Comparison of ENCODE assay signal across 8 mouse cellular contexts in the genomic region with DNA sequence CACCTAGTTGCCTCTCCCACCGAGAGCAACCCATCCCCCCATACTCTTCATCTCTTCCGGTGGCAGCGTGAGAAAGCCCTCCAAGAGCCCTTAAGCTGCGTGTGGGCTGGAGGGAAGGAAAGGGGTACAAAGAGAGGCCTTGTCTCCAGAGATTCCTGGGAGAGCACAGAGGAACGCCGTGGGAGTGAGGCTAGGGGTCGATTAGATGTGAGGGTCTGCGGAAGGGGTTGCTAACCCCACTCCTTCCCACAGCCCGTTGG. TPM values are rescaled to one million over a fixed set of nuclear protein-coding genes. Genes with fewer than 3 reads are reported as not detected.
DNase-seq lines count a peak whose midpoint lies in the region; ATAC-seq and TF ChIP-seq lines count a peak whose summit lies in the region.

No protein-coding gene starts in this region.

- DNase-seq in cerebellum, adult 2 months = no peak
- no peak for DNase-seq in cerebellum, adult 11-12 months
- no peak for DNase-seq in ES-E14 (ENCODE audit: low read depth, low spot score)
- peak; percentile 67 for DNase-seq in forebrain, postnatal 0 days
- DNase-seq in thymus, adult 2 months = peak; percentile 62
- DNase-seq in gastrocnemius, adult 8-10 months (ENCODE audit: low spot score in 2 of 2) = no peak
- no peak for DNase-seq in testis, postnatal 14 days (ENCODE audit: low spot score)

- H3K36me3 ChIP-seq in ES-E14 (ENCODE audit: control insufficient read depth, insufficient read depth, low read length, poor library complexity, severe bottlenecking) = peaks cover under 1% of the 10 kb centered on the region; the same call in 1 of the 2 replicates
- H3K36me3 ChIP-seq in forebrain, postnatal 0 days (ENCODE audit: insufficient read depth) = peaks cover 6% of the 10 kb centered on the region
- H3K36me3 ChIP-seq in lung, embryonic 16.5 days (ENCODE audit: control insufficient read depth, insufficient read depth, low read length) = peaks cover 10% of the 10 kb centered on the region; the same call in 1 of the 2 replicates
- peaks cover 24% of the 10 kb centered on the region for H3K36me3 ChIP-seq in thymus, adult 2 months (ENCODE audit: control insufficient read depth, insufficient read depth, low read length)

- peak; percentile 66 for ATAC-seq in forebrain, postnatal 0 days
- peak; percentile 21; the same call in 1 of the 2 replicates for ATAC-seq in lung, embryonic 16.5 days (ENCODE audit: low read depth)

- no peaks in the 10 kb centered on the region for H3K4me1 ChIP-seq in cerebellum, adult 2 months (ENCODE audit: control insufficient read depth, insufficient read depth, low read length)
- H3K4me1 ChIP-seq in ES-E14 (ENCODE audit: control insufficient read depth in 2 of 2, insufficient read depth in 2 of 2, low read length in 2 of 2, poor library complexity in 1 of 2) = peaks cover 2 to 27% of the 10 kb centered on the region in 2 experiments
- peaks cover 11% of the 10 kb centered on the region for H3K4me1 ChIP-seq in forebrain, postnatal 0 days (ENCODE audit: insufficient read depth)
- H3K4me1 ChIP-seq in lung, embryonic 16.5 days (replicated peaks; ENCODE audit: control insufficient read depth, insufficient read depth, low read length) = peaks cover 33% of the 10 kb centered on the region
- peaks cover 46% of the 10 kb centered on the region for H3K4me1 ChIP-seq in thymus, adult 2 months (replicated peaks; ENCODE audit: control insufficient read depth, insufficient read depth, low read length)

- H3K27me3 ChIP-seq in cerebellum, adult 2 months (ENCODE audit: control insufficient read depth, insufficient read depth, low read length) = no peaks in the 10 kb centered on the region
- H3K27me3 ChIP-seq in forebrain, postnatal 0 days (ENCODE audit: insufficient read depth, low read length) = no peaks in the 10 kb centered on the region
- H3K27me3 ChIP-seq in lung, embryonic 16.5 days (ENCODE audit: control insufficient read depth, insufficient read depth, low read depth, low read length) = no peaks in the 10 kb centered on the region
- no peaks in the 10 kb centered on the region for H3K27me3 ChIP-seq in thymus, adult 2 months (ENCODE audit: control insufficient read depth, insufficient read depth, low read length)

- H3K27ac ChIP-seq in cerebellum, adult 2 months (ENCODE audit: insufficient read depth, low read length) = no peak overlapping the region
- peak overlapping the region; percentile 37 for H3K27ac ChIP-seq in ES-E14 (ENCODE audit: insufficient read depth, low read depth, low read length, poor library complexity, severe bottlenecking)
- H3K27ac ChIP-seq in forebrain, postnatal 0 days (ENCODE audit: low read depth, low read length) = peak overlapping the region; percentile 70
- peak overlapping the region; percentile 92 for H3K27ac ChIP-seq in lung, embryonic 16.5 days (ENCODE audit: low read length)
- peak overlapping the region; percentile 99 for H3K27ac ChIP-seq in thymus, adult 2 months (ENCODE audit: control insufficient read depth, insufficient read depth, low read length)

- TF ChIP-seq POLR2A in cerebellum, adult 2 months (IDR thresholded peaks at IDR 0.05; ENCODE audit: borderline replicate concordance, insufficient read depth, low read length) = no peak
- TF ChIP-seq POLR2A in thymus, adult 2 months (IDR thresholded peaks at IDR 0.05; ENCODE audit: control insufficient read depth, extremely low read depth, insufficient read depth, low read length, poor library complexity) = no peak; the same call in 1 of the 2 replicates

- H3K4me3 ChIP-seq in cerebellum, adult 2 months (replicated peaks; ENCODE audit: insufficient read depth, low read depth, low read length) = peak overlapping the region; percentile 7
- H3K4me3 ChIP-seq in ES-E14 (ENCODE audit: insufficient read depth in 1 of 2, low read depth in 1 of 2, low read length in 2 of 2, poor library complexity in 1 of 2, severe bottlenecking in 1 of 2) = peak overlapping the region; percentile 64 to 97
- peak overlapping the region; percentile 49 for H3K4me3 ChIP-seq in forebrain, postnatal 0 days (ENCODE audit: low read depth, low read length)
- peak overlapping the region; percentile 66 for H3K4me3 ChIP-seq in lung, embryonic 16.5 days (ENCODE audit: low read length)
- H3K4me3 ChIP-seq in thymus, adult 2 months (ENCODE audit: control insufficient read depth, insufficient read depth, low read length) = peak overlapping the region; percentile 80

- H3K9ac ChIP-seq in ES-E14 (ENCODE audit: insufficient read depth, low read depth, low read length, poor library complexity, severe bottlenecking) = peak overlapping the region; percentile 40; the same call in 1 of the 2 replicates
- H3K9ac ChIP-seq in forebrain, postnatal 0 days = peak overlapping the region; percentile 60
- H3K9ac ChIP-seq in lung, embryonic 16.5 days (ENCODE audit: low read length) = peak overlapping the region; percentile 76

- whole genome bisulfite sequencing in cerebellum, adult 2 months = 28% methylated on average over 9 of the region's 9 CpGs
- 0% methylated on average over 9 of the region's 9 CpGs for WGBS in forebrain, postnatal 0 days
- 0% methylated on average over 9 of the region's 9 CpGs for whole genome bisulfite sequencing in lung, embryonic 16.5 days
- under 1% methylated on average over 9 of the region's 9 CpGs for WGBS in thymus, adult 2 months

- peak overlapping the region; percentile 85 for H3K4me2 ChIP-seq in forebrain, postnatal 0 days (ENCODE audit: low read depth)
- H3K4me2 ChIP-seq in lung, embryonic 16.5 days (ENCODE audit: low read depth, low read length) = peak overlapping the region; percentile 76

- H3K9me3 ChIP-seq in ES-E14 (ENCODE audit: control insufficient read depth, insufficient read depth, low read depth, low read length) = no peaks in the 10 kb centered on the region
- no peaks in the 10 kb centered on the region for H3K9me3 ChIP-seq in forebrain, postnatal 0 days (ENCODE audit: low read length)
- no peaks in the 10 kb centered on the region for H3K9me3 ChIP-seq in lung, embryonic 16.5 days (ENCODE audit: control insufficient read depth, low read length)

- in situ Hi-C loops in ES-E14 (cut with MboI; ENCODE audit: low sequenced_read_pairs in 2 of 2, unreplicated experiment in 2 of 2) = no loop called here

- TF ChIP-seq CTCF in cerebellum, adult 2 months (IDR thresholded peaks at IDR 0.05; ENCODE audit: borderline replicate concordance, insufficient read depth, low read depth, low read length) = no peak
- TF ChIP-seq CTCF in forebrain, postnatal 0 days (IDR thresholded peaks at IDR 0.05; ENCODE audit: low read depth) = no peak
- TF ChIP-seq CTCF in thymus, adult 2 months (IDR thresholded peaks at IDR 0.05; ENCODE audit: borderline replicate concordance, control insufficient read depth, extremely low read depth, insufficient read depth, low read length, poor library complexity) = no peak

TF ChIP-seq in ES-E14, 5 proteins besides CTCF, POLR2A, EP300 and RAD21:
- no peak for TF ChIP-seq ZNF384 (IDR thresholded peaks at IDR 0.05; ENCODE audit: low read depth, low read length)
- no peak for TF ChIP-seq CHD2 (IDR thresholded peaks at IDR 0.05; ENCODE audit: low read depth, low read length)
- no peak for TF ChIP-seq HCFC1 (IDR thresholded peaks at IDR 0.05; ENCODE audit: borderline replicate concordance, insufficient read depth, low read length)
- TF ChIP-seq MAFK (IDR thresholded peaks at IDR 0.05; ENCODE audit: insufficient read depth, low read depth, low read length) = no peak
- no peak for TF ChIP-seq ZC3H11A (IDR thresholded peaks at IDR 0.05; ENCODE audit: borderline replicate concordance, low read depth, low read length)

RNA-seq across cellular contexts. Expression of a gene that starts 0.8 kb away (rescaled TPM):
- polyA plus RNA-seq in cerebellum, adult 2 months (2012; rRNA removed) = 11.1 and 11.3 TPM in 2 replicates
- total RNA-seq in ES-E14 (2012; rRNA removed) = 35.3 and 54.7 TPM in 2 replicates
- total RNA-seq in forebrain, postnatal 0 days (2014; rRNA removed) = 37.2 and 40.0 TPM in 2 replicates
- 29.8 and 32.1 TPM in 2 replicates for polyA plus RNA-seq in forebrain, postnatal 0 days (2015; fragmentation: Nextera tagmentation; extraction: Ambion mirVana)
- 64.8 and 70.9 TPM in 2 replicates for polyA plus RNA-seq in lung, embryonic 16.5 days (2015; fragmentation: Nextera tagmentation; extraction: Ambion mirVana)
- 232 and 249 TPM in 2 replicates for polyA plus RNA-seq in thymus, adult 2 months (2012; rRNA removed)
- total RNA-seq in gastrocnemius, adult 8-10 months (2022) = 1 to 10 TPM; 2.2 to 4.0 (median 3.5) TPM

RNA-seq across cellular contexts. Expression of a gene that starts 13.2 kb away (rescaled TPM):
- 36.0 and 38.4 TPM in 2 replicates for polyA plus RNA-seq in cerebellum, adult 2 months (2012; rRNA removed)
- 31.7 and 54.8 TPM in 2 replicates for total RNA-seq in ES-E14 (2012; rRNA removed)
- 27.7 and 42.9 TPM in 2 replicates for total RNA-seq in forebrain, postnatal 0 days (2014; rRNA removed)
- 37.1 and 43.9 TPM in 2 replicates for polyA plus RNA-seq in forebrain, postnatal 0 days (2015; fragmentation: Nextera tagmentation; extraction: Ambion mirVana)
- polyA plus RNA-seq in lung, embryonic 16.5 days (2015; fragmentation: Nextera tagmentation; extraction: Ambion mirVana) = 71.2 and 71.4 TPM in 2 replicates
- polyA plus RNA-seq in thymus, adult 2 months (2012; rRNA removed) = 134 and 141 TPM in 2 replicates
- total RNA-seq in gastrocnemius, adult 8-10 months (2022) = 1 to 10 TPM; 6.8 to 10.0 (median 9.5) TPM

RNA-seq across cellular contexts. Expression of a gene that starts 13.3 kb away (rescaled TPM):
- polyA plus RNA-seq in cerebellum, adult 2 months (2012; rRNA removed) = 3.5 and 4.4 TPM in 2 replicates
- total RNA-seq in ES-E14 (2012; rRNA removed) = 0.53 TPM in 1 of 2 replicates, not detected in the other
- total RNA-seq in forebrain, postnatal 0 days (2014; rRNA removed) = 0.81 and 1.9 TPM in 2 replicates
- polyA plus RNA-seq in forebrain, postnatal 0 days (2015; fragmentation: Nextera tagmentation; extraction: Ambion mirVana) = 4.7 and 8.7 TPM in 2 replicates
- 4.0 and 6.4 TPM in 2 replicates for polyA plus RNA-seq in lung, embryonic 16.5 days (2015; fragmentation: Nextera tagmentation; extraction: Ambion mirVana)
- 0.15 and 0.20 TPM in 2 replicates for polyA plus RNA-seq in thymus, adult 2 months (2012; rRNA removed)
- total RNA-seq in gastrocnemius, adult 8-10 months (2022) = not detected

RNA-seq across cellular contexts. Expression of a gene that starts 26.8 kb away (rescaled TPM):
- polyA plus RNA-seq in cerebellum, adult 2 months (2012; rRNA removed) = 19.2 and 20.0 TPM in 2 replicates
- total RNA-seq in ES-E14 (2012; rRNA removed) = 11.9 and 12.7 TPM in 2 replicates
- 20.7 and 29.9 TPM in 2 replicates for total RNA-seq in forebrain, postnatal 0 days (2014; rRNA removed)
- polyA plus RNA-seq in forebrain, postnatal 0 days (2015; fragmentation: Nextera tagmentation; extraction: Ambion mirVana) = 13.2 and 15.5 TPM in 2 replicates
- 18.3 and 18.7 TPM in 2 replicates for polyA plus RNA-seq in lung, embryonic 16.5 days (2015; fragmentation: Nextera tagmentation; extraction: Ambion mirVana)
- 31.4 and 31.6 TPM in 2 replicates for polyA plus RNA-seq in thymus, adult 2 months (2012; rRNA removed)
- total RNA-seq in gastrocnemius, adult 8-10 months (2022) = 1 to 10 TPM; 4.0 to 6.4 (median 4.7) TPM

RNA-seq across cellular contexts. Expression of a gene that starts 42.3 kb away (rescaled TPM):
- polyA plus RNA-seq in cerebellum, adult 2 months (2012; rRNA removed) = 73.1 and 74.1 TPM in 2 replicates
- total RNA-seq in ES-E14 (2012; rRNA removed) = 112 and 127 TPM in 2 replicates
- total RNA-seq in forebrain, postnatal 0 days (2014; rRNA removed) = 23.1 and 32.3 TPM in 2 replicates
- polyA plus RNA-seq in forebrain, postnatal 0 days (2015; fragmentation: Nextera tagmentation; extraction: Ambion mirVana) = 40.5 and 48.8 TPM in 2 replicates
- polyA plus RNA-seq in lung, embryonic 16.5 days (2015; fragmentation: Nextera tagmentation; extraction: Ambion mirVana) = 169 and 185 TPM in 2 replicates
- polyA plus RNA-seq in thymus, adult 2 months (2012; rRNA removed) = 223 and 238 TPM in 2 replicates
- 100 to 1,000 TPM; 129 to 163 (median 141) TPM for total RNA-seq in gastrocnemius, adult 8-10 months (2022)

Comparison
In these comparisons a context has a peak if more than half of its experiments do, and no peak if none do; other contexts are left out.
1. DNase-seq: peak in forebrain, postnatal 0 days (single experiment) and thymus, adult 2 months (single experiment); none in cerebellum, adult 2 months (0 of 2), cerebellum, adult 11-12 months (single experiment), ES-E14 (single experiment), gastrocnemius, adult 8-10 months (0 of 2) and testis, postnatal 14 days (single experiment).
2. H3K4me3 ChIP-seq: peak in every context shown above with its lines; median percentile 80 in ES-E14; 80 in thymus, adult 2 months; 66 in lung, embryonic 16.5 days; 49 in forebrain, postnatal 0 days; 7 in cerebellum, adult 2 months.
3. Peak in every context shown above with its lines, with median percentiles within 50 percentile points of each other: H3K9ac ChIP-seq.